Mouse (Mus musculus) spleen, adult 2 months (tissue): ENCODE measurements at regions not wholly inside any gene's neighbourhood (a gene's known extent, or its start where the extent isn't known, plus 50 kb on each side); places are given as distances from the start of the nearest gene placed in this dataset.

Experiments used
- CTCF ChIP-seq: fragments of 200-500 bp; IDR thresholded peaks from 2 replicates; pipeline ENCODE4 v1.5.1; 2011; ENCODE audit warnings: mild to moderate bottlenecking, inconsistent platforms; ENCODE audit not compliant: insufficient read depth, insufficient read length, insufficient replicate concordance; ENCODE audit errors: extremely low read depth
- POLR2A ChIP-seq: fragments of 200-500 bp; IDR thresholded peaks from 2 replicates; pipeline ENCODE4 v1.6.1; 2011; ENCODE audit warnings: low read depth, low read length, inconsistent platforms

DNA sequence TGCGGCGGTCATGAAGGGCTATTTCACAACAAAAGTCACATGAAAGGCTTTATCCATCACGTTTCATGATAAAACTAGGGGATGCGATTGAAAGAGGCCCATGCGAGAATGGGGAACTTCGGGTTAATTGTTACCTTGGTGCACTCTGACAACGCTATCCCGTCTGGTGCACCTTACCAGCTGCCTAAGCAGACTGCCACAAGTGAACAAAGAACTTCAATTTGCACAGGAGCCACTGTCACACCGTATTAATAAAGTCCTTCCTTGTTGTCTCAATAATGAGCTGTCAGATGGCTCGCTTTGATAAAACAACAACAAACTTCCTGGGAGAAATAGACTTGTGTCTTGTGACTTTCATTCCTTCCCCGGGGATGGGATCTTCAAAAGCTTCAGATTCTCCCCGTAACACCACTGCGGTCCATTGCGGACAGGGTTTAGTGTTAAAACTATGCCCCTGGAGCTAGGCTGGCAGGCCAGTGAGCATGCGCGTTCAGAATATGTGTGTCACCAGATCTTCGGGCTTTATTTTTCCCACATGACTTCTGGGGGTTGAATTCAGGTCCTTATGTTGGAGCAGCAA is 165.8 kb downstream of the Samd5 start:
- TF ChIP-seq CTCF (no peak), POLR2A (no peak)
